Mouse (Mus musculus): Measurements from ENCODE around the gene Fam13a.

DNA sequence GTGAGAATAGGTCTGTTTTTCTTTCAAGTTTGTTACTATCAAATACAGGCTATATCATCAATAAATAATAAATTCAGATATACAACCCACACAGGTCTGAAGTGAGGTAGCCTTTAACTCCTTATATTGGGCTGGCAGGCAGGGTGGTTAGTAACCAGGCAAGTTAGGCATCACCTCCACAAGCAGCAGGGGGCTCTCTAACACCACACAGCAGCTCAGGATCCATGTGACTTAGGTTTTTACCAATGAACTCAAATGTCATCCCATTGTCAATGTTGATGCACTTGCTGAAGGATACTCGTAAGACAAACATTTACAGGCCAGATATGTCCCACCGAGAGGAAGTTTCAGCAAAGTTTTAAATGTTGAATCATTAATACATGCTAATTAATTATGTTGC lies 4.0 kb downstream of the Fam13a start:
- TF ChIP-seq EP300 (IDR thresholded peaks at IDR 0.05; ENCODE audit: low read depth) (no peak), CTCF (IDR thresholded peaks at IDR 0.05; ENCODE audit: low read depth) (peak; percentile 68)

All from heart, postnatal 0 days (tissue).